Mouse (Mus musculus): Measurements from ENCODE around the gene Zbtb40. TPM values are rescaled to one million over a fixed set of nuclear protein-coding genes. Genes with fewer than 3 reads are reported as not detected.

Zbtb40 gene
- total and polyA plus RNA-seq, 2 experiments from 2014 or later, result 0.87 to 6.2 TPM

DNA sequence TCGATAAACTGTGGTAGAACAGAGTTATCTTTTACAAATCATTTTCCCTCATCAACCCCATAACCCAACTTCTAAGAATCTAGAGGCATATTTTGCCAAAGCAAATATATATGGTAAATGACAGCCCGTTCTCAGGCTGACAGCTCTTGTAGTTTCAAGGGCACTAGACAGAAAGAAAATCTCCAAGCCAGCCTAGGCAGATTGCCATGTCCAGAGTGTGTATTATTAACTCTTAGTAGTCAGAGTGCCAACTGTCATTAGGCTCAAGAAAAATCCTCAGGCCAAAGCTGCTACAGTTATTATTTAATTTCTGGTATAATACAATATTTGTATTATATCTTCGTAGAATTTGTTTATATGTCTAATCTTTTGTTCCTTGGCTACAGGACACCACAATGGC is 46.8 kb downstream of the Zbtb40 start:
- Histone ChIP-seq H3K27me3 (ENCODE audit: insufficient read depth, low read length) (no peaks in the 10 kb centered on the region), H3K9ac (no peak overlapping the region), H3K27ac (ENCODE audit: low read depth, low read length) (no peak overlapping the region), H3K36me3 (ENCODE audit: insufficient read depth) (no peaks in the 10 kb centered on the region), H3K9me3 (ENCODE audit: low read length) (no peaks in the 10 kb centered on the region), H3K4me1 (ENCODE audit: insufficient read depth) (no peaks in the 10 kb centered on the region), H3K4me3 (ENCODE audit: low read depth, low read length) (no peak overlapping the region), H3K4me2 (ENCODE audit: low read depth) (no peak overlapping the region)
- WGBS, result 64% methylated on average over 3 of the region's 3 CpGs
- TF ChIP-seq CTCF (IDR thresholded peaks at IDR 0.05; ENCODE audit: low read depth), result no peak
- ATAC-seq, result no peak
- peak; percentile 37 for DNase-seq

GRCm38 (mm10) chr4:137001020-137001419 is 47.6 kb downstream of the Zbtb40 start:
- no peak for ATAC-seq
- no peak for DNase-seq
- no peak overlapping the region for H3K4me3 ChIP-seq (ENCODE audit: low read depth, low read length)
- 66% methylated on average over 7 of the region's 7 CpGs for WGBS
- no peaks in the 10 kb centered on the region for H3K27me3 ChIP-seq (ENCODE audit: insufficient read depth, low read length)
- H3K36me3 ChIP-seq (ENCODE audit: insufficient read depth), result no peaks in the 10 kb centered on the region
- H3K4me1 ChIP-seq (ENCODE audit: insufficient read depth), result 0 out of 2 replicates have a peak, but pooled peaks cover 2% of the 10 kb centered on the region
- TF ChIP-seq CTCF (IDR thresholded peaks at IDR 0.05; ENCODE audit: low read depth), result no peak
- H3K9ac ChIP-seq, result no peak overlapping the region
- no peak overlapping the region for H3K27ac ChIP-seq (ENCODE audit: low read depth, low read length)
- H3K4me2 ChIP-seq (ENCODE audit: low read depth), result no peak overlapping the region
- H3K9me3 ChIP-seq (ENCODE audit: low read length), result no peaks in the 10 kb centered on the region

DNA sequence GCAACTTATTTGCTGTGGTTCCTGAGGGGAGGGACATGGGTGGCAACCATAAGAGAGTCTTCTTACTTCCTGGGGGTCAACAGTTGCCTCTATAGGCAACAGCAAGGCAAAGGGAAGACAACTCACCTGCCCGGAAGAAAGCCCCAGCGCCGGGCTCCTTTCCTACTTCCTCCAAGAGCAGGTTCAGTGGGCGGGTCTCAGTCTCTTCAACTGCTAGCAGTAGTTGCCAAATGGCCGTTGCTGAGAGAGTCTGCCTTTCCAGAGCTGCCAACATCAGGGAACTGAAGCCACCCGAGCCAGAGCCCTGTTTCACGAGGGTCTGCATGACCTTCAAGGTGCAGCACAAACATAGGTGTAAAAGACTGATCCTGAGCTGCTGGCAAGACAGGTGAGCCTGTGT is 50.2 kb downstream of the Zbtb40 start:
- Histone ChIP-seq H3K4me1 (ENCODE audit: insufficient read depth) (0 out of 2 replicates have a peak, but pooled peaks cover 2% of the 10 kb centered on the region), H3K4me3 (ENCODE audit: low read depth, low read length) (no peak overlapping the region), H3K27me3 (ENCODE audit: insufficient read depth, low read length) (no peaks in the 10 kb centered on the region), H3K27ac (ENCODE audit: low read depth, low read length) (no peak overlapping the region), H3K9ac (no peak overlapping the region), H3K36me3 (ENCODE audit: insufficient read depth) (peaks cover 8% of the 10 kb centered on the region; the same call in 1 of the 2 replicates), H3K9me3 (ENCODE audit: low read length) (no peaks in the 10 kb centered on the region), H3K4me2 (ENCODE audit: low read depth) (no peak overlapping the region)
- WGBS, result 82% methylated on average over 7 of the region's 7 CpGs
- ATAC-seq (no peak), DNase-seq (no peak)
- TF ChIP-seq CTCF (IDR thresholded peaks at IDR 0.05; ENCODE audit: low read depth), result no peak

DNA sequence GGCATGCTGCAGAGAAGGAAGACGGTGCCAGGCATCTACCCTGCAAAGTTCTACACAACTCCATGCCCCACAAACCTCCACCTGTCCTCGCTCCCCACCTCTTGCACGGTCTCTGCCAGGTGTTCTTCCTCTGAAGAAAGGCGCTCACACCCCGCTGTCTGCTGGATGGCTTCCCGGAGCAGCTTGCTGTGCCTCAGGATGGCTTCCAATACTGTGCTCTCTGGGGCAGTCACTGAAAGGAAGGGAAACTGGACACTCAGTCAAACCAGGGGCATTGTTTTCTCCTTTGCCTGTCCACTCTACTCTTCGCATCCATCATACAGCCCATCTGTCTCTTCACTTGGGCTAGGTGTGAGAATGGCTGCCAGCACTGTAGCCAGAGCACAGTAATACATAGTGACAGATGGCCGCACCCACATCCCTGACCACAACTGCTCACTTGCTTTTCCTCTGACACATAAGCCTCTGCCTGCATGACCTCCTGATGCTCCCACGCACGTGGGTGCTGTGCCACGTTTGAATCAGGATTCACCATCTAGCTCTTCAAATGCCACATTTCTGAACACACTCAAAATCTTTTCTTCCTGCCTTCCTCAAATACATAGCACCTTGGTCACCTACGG is 50.8 kb downstream of the Zbtb40 start:
- Histone ChIP-seq H3K9ac (no peak overlapping the region), H3K4me3 (ENCODE audit: low read depth, low read length) (no peak overlapping the region), H3K27me3 (ENCODE audit: insufficient read depth, low read length) (no peaks in the 10 kb centered on the region), H3K4me2 (ENCODE audit: low read depth) (no peak overlapping the region), H3K9me3 (ENCODE audit: low read length) (no peaks in the 10 kb centered on the region), H3K27ac (ENCODE audit: low read depth, low read length) (no peak overlapping the region), H3K4me1 (ENCODE audit: insufficient read depth) (0 out of 2 replicates have a peak, but pooled peaks cover 2% of the 10 kb centered on the region), H3K36me3 (ENCODE audit: insufficient read depth) (peaks cover 8% of the 10 kb centered on the region)
- no peak for TF ChIP-seq CTCF (IDR thresholded peaks at IDR 0.05; ENCODE audit: low read depth)
- no peak for DNase-seq
- 80% methylated on average over 12 of the region's 12 CpGs for WGBS
- no peak for ATAC-seq

- Histone ChIP-seq H3K27me3 (ENCODE audit: insufficient read depth, low read length) (no peaks in the 10 kb centered on the region), H3K36me3 (ENCODE audit: insufficient read depth) (peaks cover 14% of the 10 kb centered on the region), H3K9me3 (ENCODE audit: low read length) (no peaks in the 10 kb centered on the region), H3K9ac (no peak overlapping the region), H3K27ac (ENCODE audit: low read depth, low read length) (peak overlapping the region; percentile 35; the same call in 1 of the 2 replicates), H3K4me3 (ENCODE audit: low read depth, low read length) (no peak overlapping the region), H3K4me1 (ENCODE audit: insufficient read depth) (0 out of 2 replicates have a peak, but pooled peaks cover 2% of the 10 kb centered on the region), H3K4me2 (ENCODE audit: low read depth) (no peak overlapping the region)
- DNase-seq, result no peak
- no peak for TF ChIP-seq CTCF (IDR thresholded peaks at IDR 0.05; ENCODE audit: low read depth)
- ATAC-seq, result 0 out of 2 replicates have a peak, but pooled peaks have one; percentile 10
- 52% methylated on average over 7 of the region's 7 CpGs for WGBS
Observed at GRCm38 (mm10) chr4:136996933-136997332, 51.7 kb downstream of the Zbtb40 start.

DNA sequence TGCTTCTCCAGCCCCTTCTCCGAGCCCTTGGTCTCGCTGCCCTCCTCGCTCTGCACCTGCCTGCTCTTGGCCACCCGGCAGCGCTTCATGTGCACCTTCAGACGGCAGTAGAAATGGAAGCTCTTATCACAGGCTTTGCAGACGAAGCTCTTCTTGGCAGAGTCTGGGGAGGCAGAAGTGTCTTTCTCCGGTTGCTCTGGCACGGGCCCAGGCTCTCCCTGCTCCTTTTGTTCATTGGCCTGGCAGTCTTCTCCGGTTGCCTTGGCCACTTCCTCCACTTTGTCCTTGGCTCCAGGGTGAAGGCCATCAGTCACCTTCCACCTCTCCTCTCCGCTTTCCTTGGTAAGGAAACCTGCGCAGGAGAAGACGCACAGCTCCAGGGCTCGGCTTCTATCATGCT is 53.2 kb downstream of the Zbtb40 start:
- no peak overlapping the region for H3K4me3 ChIP-seq (ENCODE audit: low read depth, low read length)
- ATAC-seq (no peak), DNase-seq (no peak)
- H3K27me3 ChIP-seq (ENCODE audit: insufficient read depth, low read length), result no peaks in the 10 kb centered on the region
- peaks cover 22% of the 10 kb centered on the region for H3K36me3 ChIP-seq (ENCODE audit: insufficient read depth)
- H3K9ac ChIP-seq, result no peak overlapping the region
- no peaks in the 10 kb centered on the region for H3K9me3 ChIP-seq (ENCODE audit: low read length)
- no peak overlapping the region for H3K27ac ChIP-seq (ENCODE audit: low read depth, low read length)
- TF ChIP-seq CTCF (IDR thresholded peaks at IDR 0.05; ENCODE audit: low read depth), result no peak
- 0 out of 2 replicates have a peak, but pooled peaks cover 2% of the 10 kb centered on the region for H3K4me1 ChIP-seq (ENCODE audit: insufficient read depth)
- no peak overlapping the region for H3K4me2 ChIP-seq (ENCODE audit: low read depth)
- WGBS, result 78% methylated on average over 14 of the region's 14 CpGs

GRCm38 (mm10) chr4:136981993-136982695 is 66.5 kb downstream of the Zbtb40 start:
- no peak for TF ChIP-seq CTCF (IDR thresholded peaks at IDR 0.05; ENCODE audit: low read depth)
- no peak overlapping the region for H3K9ac ChIP-seq
- no peak overlapping the region for H3K4me3 ChIP-seq (ENCODE audit: low read depth, low read length)
- ATAC-seq (peak; percentile 30; the same call in 1 of the 2 replicates), DNase-seq (no peak)
- no peaks in the 10 kb centered on the region for H3K9me3 ChIP-seq (ENCODE audit: low read length)
- WGBS, result 60% methylated on average over 9 of the region's 9 CpGs
- H3K4me1 ChIP-seq (ENCODE audit: insufficient read depth), result no peaks in the 10 kb centered on the region
- no peak overlapping the region for H3K27ac ChIP-seq (ENCODE audit: low read depth, low read length)
- H3K4me2 ChIP-seq (ENCODE audit: low read depth), result no peak overlapping the region
- no peaks in the 10 kb centered on the region for H3K27me3 ChIP-seq (ENCODE audit: insufficient read depth, low read length)
- peaks cover 6% of the 10 kb centered on the region; the same call in 1 of the 2 replicates for H3K36me3 ChIP-seq (ENCODE audit: insufficient read depth)

All from forebrain, postnatal 0 days (tissue).